Mouse (Mus musculus): ENCODE measurements around the gene Cdk14.
A peak's percentile ranks its signal among the peaks of the same experiment; 100 is the strongest.
"Not testable (repeated sequence)": the region's sequence is repeated elsewhere in the genome, so short reads cannot be mapped to it uniquely, and the experiment has no call there.

Gene Cdk14

DNA sequence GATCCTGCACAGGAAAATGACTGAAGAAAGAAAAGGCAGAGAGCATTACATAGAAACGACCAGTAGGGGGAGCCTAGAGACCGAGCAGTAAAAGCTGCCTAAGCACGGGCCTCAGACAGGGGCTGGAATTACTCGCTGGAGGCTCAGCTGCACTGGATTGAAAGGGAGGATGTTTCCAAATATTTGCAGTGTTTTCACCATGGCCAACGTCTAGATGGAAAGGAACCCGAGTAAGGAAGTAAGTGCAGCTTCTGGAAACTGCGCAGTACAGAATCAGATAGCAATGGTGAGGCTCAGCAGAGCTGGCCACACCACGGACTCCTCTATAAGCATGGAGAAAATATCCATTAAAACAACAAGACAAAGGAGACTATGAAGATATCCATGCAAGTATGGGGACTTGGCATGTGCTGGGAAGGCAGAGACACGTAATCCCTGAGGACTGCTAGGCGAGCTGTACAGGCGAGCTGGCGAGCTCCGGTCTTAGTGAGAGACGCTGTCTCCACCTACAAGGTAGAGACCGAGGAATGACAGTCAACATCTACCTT, 458.0 kb downstream of the Cdk14 start:
- DNase-seq: peak; percentile 30 to 62

DNA sequence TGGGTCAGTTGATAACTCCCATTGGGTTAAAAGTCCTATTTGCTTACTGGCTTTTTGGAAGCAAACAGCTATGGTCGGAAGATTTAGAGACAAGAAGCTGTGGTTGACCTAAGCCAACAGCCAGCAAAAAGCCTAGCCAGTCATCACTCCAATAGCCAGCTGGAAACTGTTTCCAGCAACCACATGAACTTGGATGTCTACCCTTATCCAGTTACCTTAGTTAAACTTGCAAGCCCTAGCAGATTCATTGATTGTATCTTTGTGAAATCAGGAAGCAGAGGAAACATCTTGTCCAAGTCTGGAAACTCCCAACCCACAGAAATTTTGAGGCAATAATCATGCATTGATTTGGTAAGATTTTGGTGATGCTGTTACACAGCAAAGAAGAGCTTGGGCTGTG, 458.5 kb downstream of the Cdk14 start:
- DNase-seq: peak in 1 of 2 experiments; percentile 13

GRCm38 (mm10) chr5:4959446-4959845, 460.7 kb downstream of the Cdk14 start:
- DNase-seq: peak; percentile 36 to 58

DNA sequence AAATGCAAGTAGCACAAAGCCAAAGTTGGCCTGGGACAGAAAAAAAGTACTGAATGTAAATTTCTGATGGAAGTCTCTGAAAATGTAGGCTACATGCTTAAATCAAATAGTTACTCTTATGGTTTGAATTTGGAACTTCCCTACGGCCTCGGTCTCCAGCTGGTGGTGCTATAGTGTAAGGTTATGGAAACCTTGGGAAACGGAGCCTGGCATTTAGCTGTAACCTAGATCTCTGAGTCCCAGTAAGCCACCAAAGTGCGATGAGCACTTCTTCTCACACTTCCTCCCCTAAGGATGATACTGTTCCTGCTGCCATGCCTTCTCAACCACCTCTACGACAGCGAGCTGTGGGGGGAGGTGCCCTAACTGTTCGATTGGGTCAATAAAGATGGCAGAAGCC, 464.1 kb downstream of the Cdk14 start:
- no peak for DNase-seq

GRCm38 (mm10) chr5:4955392-4955791, 464.7 kb downstream of the Cdk14 start:
- DNase-seq: no peak

- DNase-seq: no peak
Observed at GRCm38 (mm10) chr5:4949433-4949832, 470.7 kb downstream of the Cdk14 start.

GRCm38 (mm10) chr5:4948090-4948954, 471.8 kb downstream of the Cdk14 start:
- no peak for DNase-seq

DNA sequence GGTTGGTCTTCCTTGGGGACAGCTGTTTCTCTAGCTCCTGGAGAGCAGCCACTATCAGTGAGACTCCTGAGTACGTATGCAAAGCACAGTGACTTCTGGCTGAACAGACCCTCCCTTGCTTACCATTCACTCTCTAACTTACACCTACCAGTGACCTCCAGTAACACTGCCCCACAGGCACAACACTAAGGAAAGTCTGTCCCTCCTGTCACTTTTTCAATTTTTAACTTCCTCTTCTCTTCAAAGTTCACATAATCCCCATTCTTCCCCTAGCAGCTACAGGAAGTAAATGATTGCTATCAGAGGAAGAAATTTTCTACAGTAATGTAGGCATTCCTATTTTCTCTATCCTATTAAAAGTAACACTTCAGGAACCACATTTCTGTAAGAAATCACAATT, 485.0 kb downstream of the Cdk14 start:
- DNase-seq: no peak

DNA sequence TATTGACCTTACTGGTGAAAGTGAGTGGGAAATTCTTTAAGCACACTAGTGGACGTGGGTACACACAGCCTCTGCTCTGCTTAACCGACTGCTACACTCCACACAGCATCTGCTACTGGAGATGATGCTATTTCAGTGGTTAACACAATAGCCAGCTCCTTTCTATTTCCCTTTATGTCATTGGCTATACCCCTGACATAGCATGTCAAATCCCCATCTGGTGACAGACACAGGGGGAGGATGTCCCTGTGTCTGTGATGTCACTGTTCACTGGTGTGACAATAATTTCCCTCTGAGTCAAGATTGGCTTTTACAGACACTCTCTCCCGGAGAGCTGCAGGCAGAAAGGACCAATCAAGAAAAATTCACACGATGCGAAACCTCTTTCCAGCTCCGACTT, 485.6 kb downstream of the Cdk14 start:
- no peak for DNase-seq

- DNase-seq: no peak
Observed at GRCm38 (mm10) chr5:4931539-4932143, 488.5 kb downstream of the Cdk14 start.

DNA sequence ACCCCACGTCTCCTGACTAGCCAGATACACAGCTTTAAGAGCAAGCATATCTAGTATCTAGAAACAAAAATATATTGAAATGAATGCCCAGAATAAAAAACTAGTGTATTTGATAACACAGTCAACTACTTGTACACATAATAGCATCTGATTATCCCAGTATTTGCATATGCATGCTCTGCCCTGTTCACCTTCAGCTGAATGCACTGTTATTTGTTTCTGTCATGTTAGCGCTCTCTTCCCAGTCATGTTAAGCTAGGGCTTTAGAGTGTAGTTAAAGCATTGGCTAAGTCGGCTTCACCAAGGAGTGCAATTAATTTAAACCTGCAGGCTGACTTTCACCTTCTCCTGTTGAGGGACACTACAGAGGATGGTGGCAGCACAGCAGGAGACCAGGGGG, 490.5 kb downstream of the Cdk14 start:
- DNase-seq: no peak

GRCm38 (mm10) chr5:4924866-4925265, 495.2 kb downstream of the Cdk14 start:
- DNase-seq: peak; percentile 41 to 46

DNA sequence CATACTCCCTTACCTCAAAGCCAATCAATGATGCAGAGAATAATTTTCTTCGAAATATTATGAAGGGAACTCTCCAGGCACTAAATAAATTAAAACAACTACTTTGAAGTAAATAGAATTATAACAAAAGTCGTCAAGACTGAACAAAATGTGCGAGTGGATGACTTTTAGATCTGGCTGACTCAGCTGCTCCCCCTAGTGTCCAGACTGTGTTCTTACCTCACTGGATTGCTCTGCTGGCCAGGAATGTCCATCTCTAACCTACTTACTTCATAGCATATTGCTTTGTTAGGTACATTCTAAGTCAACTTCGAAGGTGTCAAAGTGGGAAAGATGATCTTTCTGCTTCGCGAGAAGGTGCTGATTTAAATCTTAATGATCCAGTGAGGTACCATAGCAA, 501.7 kb downstream of the Cdk14 start:
- DNase-seq: peak; percentile 33 to 49

DNA sequence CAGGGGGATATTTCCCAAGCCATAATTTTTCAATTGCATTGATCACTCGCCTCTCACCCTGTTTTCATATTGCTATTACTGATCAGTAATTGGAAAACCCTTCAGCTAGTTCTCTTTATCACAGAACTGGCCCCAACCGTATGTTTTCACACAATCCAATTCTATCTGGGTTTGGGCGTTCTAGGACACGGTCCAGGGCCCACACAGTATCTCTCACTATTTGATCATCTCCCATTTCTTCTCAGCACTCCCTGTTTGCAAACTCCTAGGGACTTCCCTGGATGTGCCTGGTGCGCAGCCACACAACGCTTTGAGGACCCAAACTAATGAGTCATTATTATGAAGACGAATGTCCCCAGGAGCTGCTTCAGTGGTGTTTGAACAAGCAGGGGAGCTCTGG, 502.4 kb downstream of the Cdk14 start:
- no peak for DNase-seq

DNA sequence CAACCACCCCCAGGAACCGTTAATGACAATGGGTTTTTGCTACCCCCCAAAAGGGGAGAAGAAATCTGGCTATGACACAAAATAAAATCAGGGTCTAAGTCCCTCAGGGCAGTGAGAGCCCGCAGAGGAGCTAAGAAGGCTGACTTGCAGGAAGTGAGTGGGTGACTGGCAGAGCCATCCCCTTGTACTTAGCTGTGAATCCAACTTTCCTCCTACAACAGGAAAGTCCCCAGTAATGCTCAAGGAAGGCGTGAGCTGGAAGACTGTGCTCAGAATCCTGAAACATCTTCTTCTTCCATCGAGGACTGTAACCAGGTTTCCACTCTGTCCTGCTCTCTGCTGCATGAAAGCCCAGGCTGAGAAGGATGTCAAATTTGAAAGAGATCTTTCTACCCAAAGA, 502.8 kb downstream of the Cdk14 start:
- no peak for DNase-seq

DNA sequence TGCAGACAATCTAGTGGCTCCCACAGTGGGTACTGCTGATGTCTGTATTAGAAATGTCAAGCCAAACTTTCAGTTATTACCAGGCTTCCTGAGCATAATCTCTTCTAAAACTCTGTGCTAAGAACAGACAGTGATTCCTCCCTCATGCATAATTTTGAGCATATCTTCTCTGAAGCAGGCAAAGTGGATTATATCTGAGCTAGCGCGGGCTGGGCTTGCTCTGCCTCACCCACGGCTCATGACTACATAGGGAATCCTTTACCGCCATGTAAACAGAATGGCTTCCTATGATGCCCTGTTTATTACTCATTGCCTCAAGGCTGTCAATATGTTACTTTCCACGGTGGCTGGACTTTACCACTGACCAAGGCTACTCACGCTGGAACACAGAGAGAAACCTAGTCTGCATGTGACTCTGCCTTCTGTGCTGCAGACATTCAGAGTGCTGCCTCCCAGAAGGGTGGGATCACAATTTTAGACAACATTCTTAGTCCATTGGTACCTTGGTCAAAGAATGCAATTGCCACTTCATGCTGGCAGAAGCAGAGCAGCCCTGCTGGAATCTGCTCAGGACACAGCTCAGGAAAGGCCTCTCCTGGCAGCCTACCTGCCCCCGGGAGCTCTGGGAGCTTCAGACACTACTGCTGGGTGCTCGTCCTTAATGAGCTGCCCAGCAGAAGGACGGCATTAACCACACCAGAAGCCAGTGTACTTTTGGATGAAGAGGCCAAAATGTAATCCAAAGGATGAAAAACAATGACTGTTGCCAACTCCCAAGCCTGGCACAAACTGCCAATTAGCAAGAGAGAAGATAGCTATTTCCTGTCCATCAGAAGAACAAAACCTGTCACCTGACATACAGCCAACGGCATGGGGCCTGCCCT, 503.5 kb downstream of the Cdk14 start:
- no peak for DNase-seq

- not testable (repeated sequence) for DNase-seq
Observed at GRCm38 (mm10) chr5:4904911-4905310, 515.2 kb downstream of the Cdk14 start.

DNA sequence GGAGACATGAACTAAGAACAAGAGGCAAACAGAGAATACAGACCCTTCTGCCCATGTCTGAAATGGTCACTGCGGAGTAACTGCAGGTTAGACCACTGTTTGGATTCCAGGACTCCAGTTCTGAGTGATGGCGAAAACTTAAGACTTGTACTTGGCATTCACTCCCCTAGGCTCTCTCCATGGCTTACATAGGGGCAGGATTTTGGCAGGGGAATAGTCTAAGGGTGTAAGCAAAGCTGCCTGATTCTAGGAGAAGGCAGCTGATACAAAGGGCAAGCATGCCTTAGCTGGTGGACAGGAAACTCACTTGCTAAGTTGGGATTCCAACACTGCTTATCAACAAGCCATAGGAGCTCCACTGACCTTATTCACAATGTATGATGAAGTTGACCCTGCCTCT, 521.9 kb downstream of the Cdk14 start:
- DNase-seq: no peak

DNA sequence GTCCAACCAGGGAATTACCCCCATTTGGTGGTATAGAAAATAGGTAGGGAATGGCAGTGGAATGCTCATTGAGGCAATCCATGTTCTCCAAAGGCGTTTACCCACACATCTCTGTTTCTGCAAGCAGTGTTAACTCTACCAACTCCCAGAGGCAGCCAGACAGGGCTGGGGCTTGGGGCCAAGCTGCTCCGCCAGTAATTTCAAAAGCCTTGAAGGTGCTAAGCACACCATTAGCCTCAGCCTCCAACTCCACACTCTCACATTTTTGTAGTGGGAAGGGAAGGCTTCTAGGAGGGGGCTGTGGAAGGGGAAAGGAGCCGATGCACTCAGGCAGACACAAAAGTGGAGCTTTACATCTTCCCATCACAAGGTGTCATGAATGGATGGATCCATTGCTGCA, 525.1 kb downstream of the Cdk14 start:
- no peak for DNase-seq

- no peak for DNase-seq
Observed at GRCm38 (mm10) chr5:4893852-4894207, 526.3 kb downstream of the Cdk14 start.

- DNase-seq: no peak
Observed at GRCm38 (mm10) chr5:4893206-4893851, 526.8 kb downstream of the Cdk14 start.

DNA sequence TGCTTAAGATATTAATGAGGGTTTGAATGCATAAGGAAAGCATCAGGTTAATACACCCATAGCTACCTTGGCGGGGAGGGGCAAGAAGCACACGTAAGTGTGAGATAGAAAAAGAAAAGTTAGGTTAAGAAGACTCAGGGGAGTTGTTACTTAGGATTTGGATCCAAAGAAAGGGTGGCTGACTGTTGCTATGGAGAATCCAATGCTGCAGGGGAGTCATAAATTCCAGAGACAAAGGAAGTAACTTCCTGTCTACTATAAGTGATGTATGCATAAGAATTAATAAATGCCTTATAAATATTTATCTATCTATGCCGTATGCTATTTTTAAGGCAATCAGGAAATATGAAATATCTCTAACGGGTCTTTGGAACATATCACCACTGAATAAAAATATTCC, 527.4 kb downstream of the Cdk14 start:
- no peak for DNase-seq
